Mouse (Mus musculus) E14TG2a.4 (cell line): ENCODE measurements at regions not wholly inside any gene's neighbourhood (a gene's known extent, or its start where the extent isn't known, plus 50 kb on each side); places are given as distances from the start of the nearest gene placed in this dataset.

Experiments used
- H3K27me3 ChIP-seq: 2 replicates; pipeline ENCODE4 v1.6.1; 2014; ENCODE audit warnings: low read length, control low read depth; ENCODE audit not compliant: insufficient read depth
- H3K36me3 ChIP-seq: 2 replicates; pipeline ENCODE4 v1.6.1; 2014; ENCODE audit warnings: low read length, control low read depth; ENCODE audit not compliant: insufficient read depth
- H3K4me1 ChIP-seq: replicated peaks from 2 replicates; pipeline ENCODE4 v1.6.1; 2014; ENCODE audit warnings: low read depth, low read length, control low read depth
- H3K4me3 ChIP-seq: replicated peaks from 2 replicates; pipeline ENCODE4 v1.5.1; 2014; ENCODE audit warnings: mild to moderate bottlenecking, low read length
- H3K9me3 ChIP-seq: 2 replicates; pipeline ENCODE4 v1.6.1; 2014; ENCODE audit warnings: low read length, control low read depth
- CTCF ChIP-seq: conservative IDR thresholded peaks from 2 replicates; pipeline ENCODE4 v1.5.1; 2014; ENCODE audit warnings: low read length
- NANOG ChIP-seq: IDR thresholded peaks from 2 replicates; pipeline ENCODE4 v1.6.1; 2014; ENCODE audit warnings: borderline replicate concordance, low read length, mixed read lengths
- POU5F1 ChIP-seq: IDR thresholded peaks from 2 replicates; pipeline ENCODE4 v1.6.1; 2014; ENCODE audit warnings: low read length, borderline replicate concordance

GRCm38 (mm10) chr16:70071471-70071870, 207.9 kb upstream of the Speer2 start:
- Histone ChIP-seq H3K9me3 (no peaks in the 10 kb centered on the region), H3K4me1 (no peaks in the 10 kb centered on the region), H3K36me3 (no peaks in the 10 kb centered on the region), H3K27me3 (no peaks in the 10 kb centered on the region), H3K4me3 (no peak overlapping the region)
- no peak for TF ChIP-seq CTCF
- TF ChIP-seq NANOG = no peak
- TF ChIP-seq POU5F1 = no peak

GRCm38 (mm10) chr16:70073740-70074139, 210.2 kb upstream of the Speer2 start:
- Histone ChIP-seq H3K4me3 (no peak overlapping the region), H3K4me1 (no peaks in the 10 kb centered on the region), H3K36me3 (no peaks in the 10 kb centered on the region), H3K27me3 (no peaks in the 10 kb centered on the region), H3K9me3 (no peaks in the 10 kb centered on the region)
- TF ChIP-seq POU5F1 (no peak), NANOG (no peak), CTCF (no peak)

GRCm38 (mm10) chr16:70079497-70079896, 216.0 kb upstream of the Speer2 start:
- TF ChIP-seq NANOG (no peak), CTCF (no peak), POU5F1 (no peak)
- Histone ChIP-seq H3K9me3 (no peaks in the 10 kb centered on the region), H3K4me1 (no peaks in the 10 kb centered on the region), H3K27me3 (no peaks in the 10 kb centered on the region), H3K36me3 (no peaks in the 10 kb centered on the region), H3K4me3 (no peak overlapping the region)

GRCm38 (mm10) chr16:70091291-70091690, 222.5 kb upstream of the Gbe1 start:
- Histone ChIP-seq H3K4me1 (no peaks in the 10 kb centered on the region), H3K27me3 (no peaks in the 10 kb centered on the region), H3K9me3 (no peaks in the 10 kb centered on the region), H3K4me3 (no peak overlapping the region), H3K36me3 (no peaks in the 10 kb centered on the region)
- TF ChIP-seq CTCF (no peak), NANOG (no peak), POU5F1 (no peak)

GRCm38 (mm10) chr16:70091963-70092362, 221.8 kb upstream of the Gbe1 start:
- no peak overlapping the region for H3K4me3 ChIP-seq
- no peaks in the 10 kb centered on the region for H3K27me3 ChIP-seq
- no peaks in the 10 kb centered on the region for H3K9me3 ChIP-seq
- no peak for TF ChIP-seq CTCF
- no peak for TF ChIP-seq POU5F1
- no peak for TF ChIP-seq NANOG
- H3K36me3 ChIP-seq = no peaks in the 10 kb centered on the region
- no peaks in the 10 kb centered on the region for H3K4me1 ChIP-seq

- H3K27me3 ChIP-seq = no peaks in the 10 kb centered on the region
- no peak overlapping the region for H3K4me3 ChIP-seq
- H3K36me3 ChIP-seq = no peaks in the 10 kb centered on the region
- no peak for TF ChIP-seq CTCF
- no peak for TF ChIP-seq POU5F1
- TF ChIP-seq NANOG = no peak
- H3K9me3 ChIP-seq = no peaks in the 10 kb centered on the region
- no peaks in the 10 kb centered on the region for H3K4me1 ChIP-seq
Observed at GRCm38 (mm10) chr16:70093224-70093623, 220.5 kb upstream of the Gbe1 start.

- no peaks in the 10 kb centered on the region for H3K27me3 ChIP-seq
- peaks cover 5% of the 10 kb centered on the region; the same call in 1 of the 2 replicates for H3K9me3 ChIP-seq
- H3K36me3 ChIP-seq = no peaks in the 10 kb centered on the region
- H3K4me1 ChIP-seq = no peaks in the 10 kb centered on the region
- no peak overlapping the region for H3K4me3 ChIP-seq
- no peak for TF ChIP-seq POU5F1
- no peak for TF ChIP-seq NANOG
Observed at GRCm38 (mm10) chr16:70095221-70095620, 218.5 kb upstream of the Gbe1 start.

GRCm38 (mm10) chr16:70103791-70104378, 209.9 kb upstream of the Gbe1 start:
- Histone ChIP-seq H3K36me3 (no peaks in the 10 kb centered on the region), H3K27me3 (no peaks in the 10 kb centered on the region), H3K9me3 (peaks cover 7% of the 10 kb centered on the region; the same call in 1 of the 2 replicates), H3K4me3 (no peak overlapping the region), H3K4me1 (no peaks in the 10 kb centered on the region)
- TF ChIP-seq NANOG (no peak), POU5F1 (no peak), CTCF (no peak)

- no peaks in the 10 kb centered on the region for H3K36me3 ChIP-seq
- H3K9me3 ChIP-seq = no peaks in the 10 kb centered on the region
- TF ChIP-seq CTCF (no peak), POU5F1 (no peak), NANOG (no peak)
- H3K4me1 ChIP-seq = no peaks in the 10 kb centered on the region
- H3K4me3 ChIP-seq = no peak overlapping the region
- no peaks in the 10 kb centered on the region for H3K27me3 ChIP-seq
Observed at GRCm38 (mm10) chr16:70141466-70141865, 172.3 kb upstream of the Gbe1 start.
